ENCODE assay signal across 28 mouse cellular contexts in the genomic region with DNA sequence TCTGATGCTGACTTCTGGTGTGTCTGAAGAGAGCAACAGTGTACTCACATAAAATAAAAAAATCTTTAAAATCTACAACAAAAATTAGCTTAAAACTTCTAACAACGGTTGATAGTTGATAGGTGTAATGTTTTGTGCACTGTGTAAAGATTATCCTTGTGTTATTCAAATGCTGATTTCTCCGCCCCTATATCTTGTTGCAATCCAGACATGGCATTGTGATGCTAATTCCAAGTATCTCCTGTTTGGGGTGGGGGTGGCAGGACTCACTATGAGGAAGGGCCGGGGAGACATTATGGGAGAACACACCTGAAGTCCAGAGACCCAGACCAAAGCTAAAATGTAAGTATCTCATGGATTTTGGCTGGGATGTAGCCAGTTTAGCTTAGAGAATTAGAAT. TPM values are rescaled to one million over a fixed set of nuclear protein-coding genes. Genes with fewer than 3 reads are reported as not detected.
"Had no signal": no experiment of that assay in that cellular context is flagged by ENCODE, and none has a peak within 500 bp of the region (broad histone marks: within the 10 kb centered on the region; RNA-seq: fewer than 3 reads in every experiment).

No protein-coding gene starts in this region.

- H3K27ac ChIP-seq: gastrocnemius, adult 2 months; heart, embryonic 10.5 days; hindbrain, embryonic 10.5 days; hindbrain, embryonic 12.5 days; hindbrain, embryonic 14.5 days; intestine, embryonic 15.5 days; layer of hippocampus, adult 2 months; left cerebral cortex, adult 2 months; limb, embryonic 10.5 days; limb, embryonic 12.5 days; liver, embryonic 14.5 days had no signal

- H3K4me2 ChIP-seq: heart, embryonic 12.5 days; hindbrain, embryonic 12.5 days; hindbrain, embryonic 14.5 days; intestine, embryonic 15.5 days; limb, embryonic 12.5 days; liver, embryonic 11.5 days had no signal

- H3K27me3 ChIP-seq: heart, embryonic 12.5 days; hindbrain, embryonic 12.5 days; intestine, embryonic 15.5 days; limb, embryonic 12.5 days had no signal

- DNase-seq: gastrocnemius, adult 2 months; gastrocnemius, postnatal 10 days; gastrocnemius, postnatal 25 days; heart, adult 18-20 months; heart, postnatal 10 days; heart, postnatal 4 days; kidney, adult 18-20 months; kidney, postnatal 10 days; kidney, postnatal 4 days; liver had no signal

- ATAC-seq: hindbrain, embryonic 16.5 days; inflammation-experienced regulatory T-cells, adult 6 months; intestine, embryonic 15.5 days; intestine, postnatal 0 days had no signal

- H3K4me1 ChIP-seq: heart, embryonic 12.5 days; hindbrain, embryonic 12.5 days; intestine, embryonic 15.5 days had no signal

- H3K9ac ChIP-seq: heart, embryonic 12.5 days; hindbrain, embryonic 12.5 days; hindbrain, embryonic 14.5 days; intestine, embryonic 15.5 days; limb, embryonic 12.5 days; liver, embryonic 14.5 days had no signal

- H3K9me3 ChIP-seq: heart, embryonic 10.5 days; heart, embryonic 12.5 days; hindbrain, embryonic 10.5 days; hindbrain, embryonic 12.5 days; intestine, embryonic 15.5 days; limb, embryonic 10.5 days; limb, embryonic 12.5 days had no signal

- H3K4me3 ChIP-seq: gastrocnemius, adult 2 months; heart, embryonic 10.5 days; heart, embryonic 12.5 days; hindbrain, embryonic 10.5 days; hindbrain, embryonic 12.5 days; intestine, embryonic 15.5 days; layer of hippocampus, adult 2 months; left cerebral cortex, adult 2 months; limb, embryonic 10.5 days; limb, embryonic 12.5 days had no signal

RNA-seq across cellular contexts. Expression of a gene that starts 58.8 kb away (rescaled TPM):
- total RNA-seq: gastrocnemius, postnatal 25 days; gastrocnemius, postnatal 4 days; heart, adult 18-20 months; heart, postnatal 25 days; layer of hippocampus, adult 2 months had no signal
- polyA plus RNA-seq: heart, embryonic 16.5 days; intestine, postnatal 0 days had no signal
